ENCODE assay signal across 19 mouse cellular contexts in the genomic region with DNA sequence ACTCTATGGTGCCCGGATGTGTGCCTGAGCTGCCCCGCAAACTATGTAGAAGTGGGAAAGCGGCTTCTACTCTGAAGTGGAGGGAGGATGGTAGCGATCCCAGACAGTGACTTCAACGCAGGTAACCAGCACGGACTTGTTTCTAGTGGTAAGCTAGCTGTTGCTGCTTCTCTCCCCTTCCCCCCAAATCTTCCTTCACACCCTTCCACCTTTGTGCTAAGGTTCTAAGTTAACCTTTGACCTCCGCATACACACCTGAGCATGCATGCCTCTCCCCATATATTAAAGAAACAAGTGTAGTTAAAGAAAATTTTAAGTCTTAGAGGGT. TPM values are rescaled to one million over a fixed set of nuclear protein-coding genes. Genes with fewer than 3 reads are reported as not detected.
A peak's percentile ranks its signal among the peaks of the same experiment; 100 is the strongest.
DNase-seq lines count a peak whose midpoint lies in the region; ATAC-seq and TF ChIP-seq lines count a peak whose summit lies in the region.
"Had no signal": no experiment of that assay in that cellular context is flagged by ENCODE, and none has a peak within 500 bp of the region (broad histone marks: within the 10 kb centered on the region; RNA-seq: fewer than 3 reads in every experiment).

No protein-coding gene starts in this region.

- TF ChIP-seq CTCF in spleen, adult 2 months (IDR thresholded peaks at IDR 0.05; ENCODE audit: extremely low read depth, insufficient read depth, insufficient read length, insufficient replicate concordance): no peak

- ATAC-seq in liver, embryonic 11.5 days (replicated peaks; ENCODE audit: low FRiP score): no peak
- ATAC-seq in liver, embryonic 12.5 days: no peak
- peak; percentile 31 for ATAC-seq in CD4-positive, CD25-positive, alpha-beta regulatory T cell, adult 4 months
- ATAC-seq: forebrain, embryonic 14.5 days; hindbrain, postnatal 0 days had no signal

- peak; percentile 29 for DNase-seq in liver, embryonic 11.5 days (ENCODE audit: low spot score)
- DNase-seq in spleen, adult 2 months (ENCODE audit: low read depth in 1 of 2, low spot score in 2 of 2): no peak
- DNase-seq in spleen, postnatal 10 days (ENCODE audit: low spot score in 2 of 2): no peak
- DNase-seq in CD4-positive helper T cell, adult 2 months (ENCODE audit: low read depth, low spot score): peak; percentile 21
- DNase-seq in cerebellum, postnatal 36 days: no peak
- DNase-seq: adrenal gland, postnatal 14 days; cerebellum, adult 11-12 months; cerebellum, adult 9-10 months; gastrocnemius, postnatal 36 days; heart, adult 18-20 months; heart, postnatal 14 days had no signal

- no peaks in the 10 kb centered on the region for H3K9me3 ChIP-seq in liver, embryonic 11.5 days (ENCODE audit: control insufficient read depth, low read length)
- no peaks in the 10 kb centered on the region for H3K9me3 ChIP-seq in liver, embryonic 12.5 days (replicated peaks)
- H3K9me3 ChIP-seq: embryonic facial prominence, embryonic 10.5 days; heart, embryonic 15.5 days; hindbrain, embryonic 13.5 days had no signal

- no peak overlapping the region for H3K4me3 ChIP-seq in liver, embryonic 11.5 days (ENCODE audit: low read depth, low read length)
- no peak overlapping the region for H3K4me3 ChIP-seq in liver, embryonic 12.5 days
- no peak overlapping the region for H3K4me3 ChIP-seq in spleen, adult 2 months (ENCODE audit: extremely low read depth, insufficient read depth, insufficient read length)
- H3K4me3 ChIP-seq: embryonic facial prominence, embryonic 10.5 days; heart, embryonic 15.5 days; hindbrain, embryonic 13.5 days had no signal

- H3K4me1 ChIP-seq in liver, embryonic 11.5 days (replicated peaks; ENCODE audit: control insufficient read depth, insufficient read depth, low read length): 0 out of 2 replicates have a peak, but pooled peaks cover 1% of the 10 kb centered on the region
- peaks cover 3% of the 10 kb centered on the region; the same call in 1 of the 2 replicates for H3K4me1 ChIP-seq in liver, embryonic 12.5 days
- H3K4me1 ChIP-seq in spleen, adult 2 months (ENCODE audit: control insufficient read depth, insufficient read depth, insufficient read length): no peaks in the 10 kb centered on the region; the same call in 1 of the 2 replicates
- H3K4me1 ChIP-seq: embryonic facial prominence, embryonic 10.5 days; heart, embryonic 15.5 days; hindbrain, embryonic 13.5 days had no signal

- 78% methylated on average over 7 of the region's 7 CpGs for WGBS in liver, embryonic 11.5 days
- 62% methylated on average over 7 of the region's 7 CpGs for WGBS in liver, embryonic 12.5 days (ENCODE audit: insufficient replicate concordance)
- WGBS in spleen, adult 2 months: 82% methylated on average over 7 of the region's 7 CpGs

- H3K4me2 ChIP-seq in liver, embryonic 11.5 days: no peak overlapping the region
- H3K4me2 ChIP-seq in liver, embryonic 12.5 days: no peak overlapping the region
- H3K4me2 ChIP-seq: heart, embryonic 11.5 days; heart, embryonic 15.5 days; hindbrain, embryonic 13.5 days had no signal

- TF ChIP-seq POLR2A in spleen, adult 2 months (IDR thresholded peaks at IDR 0.05; ENCODE audit: low read depth, low read length): no peak

- H3K36me3 ChIP-seq in liver, embryonic 11.5 days (ENCODE audit: control insufficient read depth, insufficient read depth, low read length): no peaks in the 10 kb centered on the region
- no peaks in the 10 kb centered on the region for H3K36me3 ChIP-seq in liver, embryonic 12.5 days
- H3K36me3 ChIP-seq in spleen, adult 2 months (ENCODE audit: control insufficient read depth, insufficient read depth, low read length): no peaks in the 10 kb centered on the region
- H3K36me3 ChIP-seq: embryonic facial prominence, embryonic 10.5 days; heart, embryonic 15.5 days; hindbrain, embryonic 13.5 days had no signal

- H3K27me3 ChIP-seq in liver, embryonic 11.5 days (replicated peaks; ENCODE audit: control insufficient read depth, insufficient read depth, low read length): no peaks in the 10 kb centered on the region
- peaks cover 10% of the 10 kb centered on the region; the same call in 1 of the 2 replicates for H3K27me3 ChIP-seq in liver, embryonic 12.5 days (replicated peaks)
- H3K27me3 ChIP-seq in spleen, adult 2 months (ENCODE audit: control insufficient read depth, insufficient read depth, low read length): no peaks in the 10 kb centered on the region
- H3K27me3 ChIP-seq: heart, embryonic 15.5 days; hindbrain, embryonic 13.5 days had no signal

- H3K27ac ChIP-seq in liver, embryonic 11.5 days (ENCODE audit: low read depth, low read length): no peak overlapping the region
- H3K27ac ChIP-seq in liver, embryonic 12.5 days: no peak overlapping the region
- H3K27ac ChIP-seq in spleen, adult 2 months (ENCODE audit: insufficient read depth, low read length): peak overlapping the region; percentile 52; the same call in 1 of the 2 replicates
- H3K27ac ChIP-seq: embryonic facial prominence, embryonic 10.5 days; heart, embryonic 15.5 days; hindbrain, embryonic 13.5 days; hindbrain, postnatal 0 days had no signal

- H3K9ac ChIP-seq in liver, embryonic 11.5 days (ENCODE audit: low read depth, low read length): no peak overlapping the region
- no peak overlapping the region for H3K9ac ChIP-seq in liver, embryonic 12.5 days
- H3K9ac ChIP-seq: heart, embryonic 15.5 days; hindbrain, embryonic 13.5 days had no signal

RNA-seq across cellular contexts. Expression of gene Sos1, which starts 41.9 kb away (rescaled TPM):
- 4.5 and 4.7 TPM in 2 replicates for polyA plus RNA-seq in liver, embryonic 11.5 days (2014; fragmentation: Nextera tagmentation; extraction: Ambion mirVana)
- 2.6 and 2.9 TPM in 2 replicates for polyA plus RNA-seq in liver, embryonic 12.5 days (2016; fragmentation: Nextera tagmentation; extraction: Ambion mirVana)
- polyA plus RNA-seq in spleen, adult 2 months (2012; rRNA removed): 2.5 and 2.7 TPM in 2 replicates
- 1 to 10 TPM; 4.6 to 5.4 TPM for polyA plus RNA-seq in CD4-positive, CD25-positive, alpha-beta regulatory T cell, adult 4 months (2017; shearing (Covaris generic))

RNA-seq across cellular contexts. Expression of gene Cdkl4, which starts 55.4 kb away (rescaled TPM):
- polyA plus RNA-seq in liver, embryonic 11.5 days (2014; fragmentation: Nextera tagmentation; extraction: Ambion mirVana): 0.53 and 0.56 TPM in 2 replicates
- 0.10 and 0.32 TPM in 2 replicates for polyA plus RNA-seq in liver, embryonic 12.5 days (2016; fragmentation: Nextera tagmentation; extraction: Ambion mirVana)
- 0.07 and 0.11 TPM in 2 replicates for polyA plus RNA-seq in spleen, adult 2 months (2012; rRNA removed)
- under 1 TPM; 0.46 to 0.53 TPM for polyA plus RNA-seq in CD4-positive, CD25-positive, alpha-beta regulatory T cell, adult 4 months (2017; shearing (Covaris generic))
- polyA plus RNA-seq: heart, embryonic 11.5 days had no signal

Comparison
In these comparisons a context has a peak if more than half of its experiments do, and no peak if none do; other contexts are left out.
1. DNase-seq: peak in liver, embryonic 11.5 days (single experiment) and CD4-positive helper T cell, adult 2 months (single experiment); none in spleen, adult 2 months (0 of 2), spleen, postnatal 10 days (0 of 2) and cerebellum, postnatal 36 days (0 of 2).